Mouse (Mus musculus): ENCODE measurements around the gene Snca.

DNA sequence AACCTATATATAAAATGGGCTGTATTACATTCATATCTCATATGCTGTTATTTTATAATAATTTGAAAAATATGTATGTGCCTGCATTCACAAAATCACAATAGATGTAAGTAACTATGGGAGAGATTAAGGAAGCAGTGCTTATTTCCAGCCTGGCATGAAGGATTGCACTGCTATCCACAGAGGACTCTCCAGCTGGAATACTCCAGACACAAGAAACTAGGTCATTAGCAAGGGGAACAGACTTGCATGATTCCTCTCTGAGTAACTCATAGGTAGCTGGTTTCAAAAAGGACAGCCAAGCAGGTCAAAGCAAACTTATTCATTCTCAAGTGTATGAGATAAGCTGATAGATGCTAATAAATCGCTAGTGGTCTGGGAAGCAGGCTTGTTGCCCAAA is 74.7 kb downstream of the Snca start:
- no peak for TF ChIP-seq GATA1 (IDR thresholded peaks at IDR 0.05; ENCODE audit: low read length)
- TF ChIP-seq TAL1 (IDR thresholded peaks at IDR 0.05; ENCODE audit: low read length): no peak
